Mouse (Mus musculus): ENCODE results near the gene P3h2.

- no peak for TF ChIP-seq CTCF (IDR thresholded peaks at IDR 0.05; ENCODE audit: borderline replicate concordance, insufficient read depth, low read length)
- no peak for TF ChIP-seq POLR2A (IDR thresholded peaks at IDR 0.05; ENCODE audit: low read depth, low read length)
Observed at GRCm38 (mm10) chr16:26060239-26061085, 45.1 kb downstream of the P3h2 start.

All from embryonic fibroblast, embryonic 13.5 days (primary cell).